Mouse (Mus musculus) left cerebral cortex, adult 8-10 months (tissue): ENCODE data around the gene Wasf3. TPM values are rescaled to one million over a fixed set of nuclear protein-coding genes. Genes with fewer than 3 reads are reported as not detected.
"Not testable (repeated sequence)": the region's sequence is repeated elsewhere in the genome, so short reads cannot be mapped to it uniquely, and the experiment has no call there.

Experiments used
- DNase-seq, 2 experiments: peaks; one replicate each; pipeline ENCODE4 v3.0.0; 2022; ENCODE audit warnings: low spot score in 2 of 2
- total RNA-seq, 4 experiments: library from RNA; stranded (reverse); gene quantifications; 2 replicates each; pipeline ENCODE4 v1.2.4; 2022

Wasf3 gene
- total RNA-seq, 4 experiments from 2014 or later, result 88.1 to 97.5 (median 90.3) TPM

DNA sequence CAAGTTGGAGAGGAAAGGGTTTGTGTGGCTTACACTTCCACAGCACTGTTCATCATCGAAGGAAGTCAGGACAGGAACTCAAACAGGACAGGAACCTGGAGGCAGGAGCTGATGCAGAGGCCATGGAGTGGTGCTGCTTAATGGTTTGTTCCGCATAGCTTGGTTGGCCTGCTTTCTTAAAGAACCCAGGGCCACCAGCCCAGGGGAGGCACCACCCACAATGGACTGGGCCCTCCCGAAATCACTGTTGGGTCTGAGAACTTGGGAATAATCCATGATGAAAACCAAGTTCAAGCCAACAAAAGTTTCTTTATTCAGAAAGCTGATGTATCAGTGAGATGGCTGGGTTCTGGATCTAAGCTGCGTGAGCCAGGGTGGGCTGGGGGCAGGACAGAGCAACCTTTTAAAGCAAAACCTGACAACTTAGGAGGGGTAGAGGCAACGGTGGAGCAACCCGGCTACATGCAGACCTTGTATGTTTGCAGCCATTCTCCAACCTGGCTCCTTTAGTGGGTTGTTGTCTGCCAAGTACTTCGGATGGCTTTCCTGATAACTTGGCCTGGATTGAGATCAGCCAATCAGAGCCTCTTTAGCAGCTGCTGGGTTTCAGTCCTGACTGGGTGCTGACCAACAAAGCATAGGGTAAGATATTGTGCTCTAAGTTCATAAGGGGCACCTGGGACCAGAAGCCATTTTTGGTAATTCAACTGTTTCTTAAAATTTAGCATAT is 13.8 kb downstream of the Wasf3 start:
- DNase-seq, result no peak

DNA sequence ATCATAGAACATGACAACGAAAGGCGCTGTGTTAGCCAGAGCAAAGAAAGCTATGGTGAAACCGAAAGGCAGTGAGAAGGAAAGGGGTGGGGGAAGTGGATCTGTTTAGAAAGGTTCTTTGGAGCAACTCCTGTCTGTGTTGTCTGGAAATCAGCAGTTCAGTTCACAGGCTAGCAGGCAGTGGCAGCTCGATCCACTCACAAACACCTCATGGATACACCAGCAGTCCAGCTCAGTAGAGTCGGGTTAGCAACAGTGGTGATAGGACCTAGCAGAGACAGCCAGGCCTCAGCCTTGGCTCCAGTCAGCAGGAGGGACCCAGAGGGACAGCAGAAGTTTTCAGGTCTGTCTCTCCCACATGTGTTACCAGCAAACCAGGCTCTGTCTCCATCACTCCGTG is 16.2 kb downstream of the Wasf3 start:
- DNase-seq, result not testable (repeated sequence)

DNA sequence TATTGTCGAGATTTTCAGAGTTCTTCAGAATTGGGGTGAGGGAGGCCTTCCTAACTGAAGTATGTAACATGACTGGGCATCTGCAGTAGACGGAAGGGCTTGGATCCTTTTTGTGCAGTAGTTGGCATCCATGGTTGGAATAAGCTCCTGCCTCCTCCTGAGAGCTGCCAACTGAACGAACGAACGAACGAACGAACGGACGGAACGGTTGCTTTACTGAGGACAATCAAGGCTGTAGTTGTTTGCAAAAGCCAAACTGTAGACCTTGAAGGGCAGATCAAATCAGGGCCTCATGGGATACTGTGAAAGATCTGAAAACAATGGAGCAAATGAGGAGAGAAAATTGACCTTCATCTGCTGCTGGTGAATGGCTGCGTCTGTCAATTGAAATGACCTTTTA is 17.5 kb downstream of the Wasf3 start:
- no peak for DNase-seq

DNA sequence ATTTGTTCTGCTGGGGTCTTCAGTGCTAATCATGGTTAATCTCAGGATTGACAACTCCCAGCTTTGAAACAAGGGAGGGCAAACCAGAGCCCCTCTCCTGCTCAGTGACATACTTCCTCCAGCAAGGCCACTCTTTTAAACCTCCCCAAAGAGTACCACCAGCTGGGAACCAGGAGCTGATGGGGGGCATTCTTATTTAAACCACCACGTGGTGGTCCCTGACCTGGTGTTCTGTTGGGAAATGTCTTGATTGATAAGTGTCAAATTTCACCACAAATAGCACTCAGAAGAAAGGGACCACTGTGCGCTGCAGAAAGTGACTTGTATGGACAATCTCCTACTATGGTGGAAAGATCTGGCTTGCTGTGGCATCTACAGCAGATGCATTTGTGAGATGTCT is 19.1 kb downstream of the Wasf3 start:
- DNase-seq, result no peak

DNA sequence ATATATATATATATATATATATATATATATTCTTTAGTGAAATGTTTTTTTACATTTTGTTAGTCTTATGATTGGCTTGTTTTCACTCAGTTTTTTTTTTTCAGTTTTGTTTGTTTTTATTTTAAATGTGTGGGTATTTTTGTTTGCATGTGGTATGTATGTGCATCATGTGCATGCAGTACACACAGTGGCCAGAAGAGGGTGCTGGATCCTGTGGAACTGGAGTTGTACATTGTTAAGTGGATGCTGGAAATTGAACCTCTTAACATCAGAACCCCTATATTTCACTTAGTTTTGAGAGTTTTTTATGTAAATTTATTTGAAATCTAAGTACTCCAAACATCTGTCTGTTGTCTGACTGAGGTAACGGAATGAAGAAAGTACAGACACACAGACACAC is 21.3 kb downstream of the Wasf3 start:
- no peak for DNase-seq

DNA sequence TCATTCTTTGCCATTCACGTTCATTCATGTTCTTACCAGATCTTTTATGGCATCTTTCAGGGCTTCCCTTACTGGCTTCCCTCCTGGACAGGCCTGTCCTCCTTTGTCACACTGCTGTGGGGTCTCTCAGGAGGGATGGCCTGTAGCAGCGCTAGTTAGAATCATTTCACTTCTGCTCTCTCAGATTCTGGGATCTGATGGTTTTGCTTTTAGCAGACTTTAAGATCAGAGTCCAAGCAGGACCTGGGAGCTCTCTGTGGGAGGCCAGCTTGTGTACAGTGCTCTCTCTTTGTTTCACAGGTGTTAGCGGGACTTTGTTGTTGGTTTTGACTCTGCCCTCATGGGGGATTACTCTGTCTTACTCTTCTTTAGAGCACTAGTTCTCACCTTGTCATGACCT is 23.0 kb downstream of the Wasf3 start:
- DNase-seq, result no peak

DNA sequence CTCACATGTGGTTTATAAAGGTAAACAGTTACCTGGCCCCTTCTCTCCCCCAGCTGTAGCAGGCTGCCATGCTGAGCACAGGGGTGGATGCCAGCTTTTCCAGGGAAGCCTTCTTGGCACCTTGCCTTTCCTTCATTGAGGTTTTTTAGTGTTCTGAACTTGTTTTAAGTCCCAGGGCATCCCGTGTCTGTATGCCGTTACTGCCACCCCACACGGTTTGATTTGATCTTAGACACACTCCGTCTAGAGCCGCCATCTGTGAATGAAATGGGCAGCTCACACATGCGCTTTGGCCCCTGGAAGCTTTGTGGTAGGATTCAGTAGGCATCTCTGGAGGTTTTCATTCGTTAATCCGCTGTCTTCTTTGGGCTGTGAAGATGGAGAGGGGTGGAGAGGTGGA is 23.8 kb downstream of the Wasf3 start:
- no peak for DNase-seq

DNA sequence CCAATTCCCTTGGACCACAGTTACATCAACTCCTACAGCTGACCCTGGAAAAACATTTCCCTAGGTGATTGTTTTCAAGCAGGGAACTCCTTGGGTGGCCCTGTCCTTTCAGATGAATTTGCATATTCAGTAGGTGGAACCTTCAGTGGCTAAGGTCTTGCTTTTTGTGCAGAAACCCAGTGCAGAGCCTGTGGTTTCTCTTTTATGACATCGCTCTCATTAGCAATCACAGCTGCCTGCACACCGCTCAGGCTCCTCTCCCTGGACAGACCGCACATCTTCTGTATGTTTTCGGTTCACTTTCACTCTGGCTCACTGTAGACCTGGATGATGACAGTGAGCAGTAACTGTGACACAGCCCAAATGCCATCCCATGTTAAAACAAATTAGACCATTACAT is 26.0 kb downstream of the Wasf3 start:
- DNase-seq, result no peak

DNA sequence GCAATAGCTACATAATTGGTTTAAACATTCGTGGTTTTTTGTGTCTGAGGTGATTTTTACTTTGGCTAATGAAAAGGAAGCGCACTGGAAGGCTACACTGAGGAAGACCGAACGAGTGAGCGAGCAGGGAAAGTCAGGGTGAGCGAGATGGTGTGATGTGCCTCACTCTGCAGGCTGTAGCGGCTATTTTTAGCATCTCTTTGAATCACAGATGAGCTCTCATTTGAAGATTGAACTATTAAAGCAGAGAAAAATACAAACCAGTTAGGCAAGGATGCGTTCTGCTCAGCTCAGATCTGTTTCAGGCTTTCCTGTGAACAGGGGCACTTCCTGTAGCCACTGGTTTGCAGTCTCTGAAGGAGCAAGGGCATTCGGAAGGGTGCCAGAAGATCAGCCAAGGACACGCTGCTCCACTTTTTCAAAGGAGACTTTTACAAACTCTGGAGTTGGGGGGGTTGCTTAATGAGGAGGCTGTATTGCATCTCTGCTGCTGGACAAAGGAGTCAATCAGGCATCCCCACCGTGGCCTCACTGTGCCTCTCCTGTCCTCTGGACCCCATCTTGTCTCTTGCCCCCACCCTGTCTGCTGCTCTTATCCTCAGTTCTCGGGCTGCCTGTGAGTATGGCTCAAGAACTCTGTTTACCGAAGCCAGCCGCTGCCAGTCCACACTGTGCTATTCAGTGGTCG is 28.1 kb downstream of the Wasf3 start:
- peak in 1 of 2 experiments; percentile 73 for DNase-seq

DNA sequence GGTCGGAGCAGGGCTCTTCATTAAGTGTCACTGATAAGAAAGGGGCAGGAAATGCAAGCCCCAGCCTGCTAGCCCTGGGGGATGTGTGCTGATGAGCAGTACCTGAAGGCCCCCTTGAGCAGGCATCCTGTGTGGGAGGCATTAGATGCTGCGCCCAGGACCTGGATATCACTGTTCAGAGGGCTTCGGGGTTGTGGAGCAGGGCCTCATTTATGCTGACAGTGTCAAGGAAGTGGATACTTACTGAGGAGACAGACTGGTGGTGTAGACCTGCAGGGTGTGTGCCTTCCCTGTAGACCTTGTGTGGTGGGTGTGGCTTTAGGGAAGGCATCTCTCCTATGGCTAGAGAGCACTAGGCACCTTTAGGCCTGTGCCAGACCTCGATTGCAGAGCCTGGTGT is 29.8 kb downstream of the Wasf3 start:
- no peak for DNase-seq

DNA sequence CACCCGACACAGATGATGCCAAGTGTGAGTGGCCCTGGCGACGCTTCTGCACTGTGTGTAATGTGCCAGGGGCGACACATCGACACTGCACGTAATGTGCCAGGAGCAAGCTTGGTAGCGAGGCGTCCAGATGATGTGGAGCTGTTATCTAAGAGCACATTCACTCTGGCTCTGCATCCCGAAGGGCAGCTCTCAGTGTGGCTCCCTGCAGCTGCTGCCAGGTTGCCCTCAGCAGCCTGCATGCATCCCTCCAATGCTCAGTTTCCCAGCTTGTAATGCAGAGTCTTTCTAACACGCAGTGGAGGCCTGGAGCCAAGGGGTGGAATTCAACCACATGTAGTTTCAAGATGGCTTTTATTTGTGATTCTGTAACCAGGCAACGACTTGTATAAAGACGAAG is 30.4 kb downstream of the Wasf3 start:
- no peak for DNase-seq

DNA sequence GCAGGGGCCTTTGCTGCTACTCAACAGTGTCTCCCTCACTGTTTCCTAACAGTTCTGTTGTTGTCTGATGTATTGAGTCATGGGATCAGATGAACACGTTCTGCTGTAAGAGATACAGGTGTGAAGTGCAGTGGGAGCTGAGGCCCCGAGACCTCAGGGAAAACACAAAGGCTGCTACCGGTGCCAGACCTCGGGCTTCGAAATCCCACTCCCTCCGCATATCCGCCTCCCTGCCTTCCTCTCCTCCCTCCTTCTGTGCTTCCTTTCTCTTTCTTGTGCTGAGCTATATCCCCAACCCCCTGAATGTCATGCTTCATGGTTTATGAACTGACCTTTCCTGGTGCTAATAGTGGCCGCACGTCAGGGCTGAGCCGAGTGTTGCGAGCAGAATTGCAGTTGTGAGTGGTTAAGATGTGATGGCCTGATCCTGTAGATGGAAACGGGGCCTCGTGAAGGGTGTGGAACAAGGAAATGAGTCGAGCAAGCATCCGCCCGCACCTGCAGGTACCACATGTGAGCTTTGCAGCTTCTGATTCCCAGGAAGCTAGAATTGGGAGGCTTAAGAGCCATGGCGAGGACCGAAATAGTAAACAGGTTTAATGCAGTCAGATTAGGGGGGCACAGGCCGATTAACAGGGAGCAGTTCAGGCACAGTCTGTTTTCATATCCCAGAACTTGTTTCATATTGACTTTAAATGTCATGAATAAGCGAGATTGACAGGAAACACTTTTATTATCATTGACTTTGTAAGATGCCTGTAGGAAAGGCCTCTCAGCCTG is 31.7 kb downstream of the Wasf3 start:
- no peak for DNase-seq

DNA sequence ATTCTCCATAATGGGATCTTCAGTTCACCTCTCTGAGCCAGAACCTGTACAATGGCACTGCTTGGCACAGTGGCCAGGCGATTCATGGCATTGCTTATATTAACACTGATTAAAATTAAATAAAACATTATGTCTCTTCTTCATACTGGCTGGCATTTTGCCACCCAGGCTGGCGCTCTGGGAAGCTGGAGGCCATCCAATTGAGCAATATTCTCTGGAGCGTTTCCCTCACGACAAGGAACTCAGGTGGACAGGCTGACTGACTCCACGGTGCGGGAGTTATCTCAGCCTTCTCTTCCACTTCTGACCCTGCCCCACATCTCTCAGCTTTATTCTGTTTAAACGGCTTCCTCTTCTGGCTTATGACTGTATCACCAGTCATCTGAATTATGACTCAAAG is 33.3 kb downstream of the Wasf3 start:
- no peak for DNase-seq

DNA sequence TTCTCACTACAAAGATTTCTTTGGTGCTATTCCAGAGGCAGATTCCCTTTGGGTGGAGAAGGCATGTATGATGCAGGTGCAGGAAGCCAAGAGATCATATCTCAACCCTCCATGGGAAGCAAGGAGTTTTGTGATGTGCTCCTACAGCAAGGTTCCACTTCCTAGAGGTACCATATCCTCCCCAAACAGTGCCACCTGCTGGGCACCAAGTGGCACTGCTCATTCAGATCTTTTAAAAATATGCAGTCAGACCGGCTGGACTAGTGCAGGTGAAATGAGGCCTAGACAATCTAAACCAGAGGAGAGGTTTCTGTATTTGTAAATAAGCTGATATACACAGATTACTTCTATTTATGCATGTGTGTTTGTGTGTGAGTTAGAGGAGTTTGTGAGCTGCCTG is 35.3 kb downstream of the Wasf3 start:
- DNase-seq, result peak in 1 of 2 experiments; percentile 2

DNA sequence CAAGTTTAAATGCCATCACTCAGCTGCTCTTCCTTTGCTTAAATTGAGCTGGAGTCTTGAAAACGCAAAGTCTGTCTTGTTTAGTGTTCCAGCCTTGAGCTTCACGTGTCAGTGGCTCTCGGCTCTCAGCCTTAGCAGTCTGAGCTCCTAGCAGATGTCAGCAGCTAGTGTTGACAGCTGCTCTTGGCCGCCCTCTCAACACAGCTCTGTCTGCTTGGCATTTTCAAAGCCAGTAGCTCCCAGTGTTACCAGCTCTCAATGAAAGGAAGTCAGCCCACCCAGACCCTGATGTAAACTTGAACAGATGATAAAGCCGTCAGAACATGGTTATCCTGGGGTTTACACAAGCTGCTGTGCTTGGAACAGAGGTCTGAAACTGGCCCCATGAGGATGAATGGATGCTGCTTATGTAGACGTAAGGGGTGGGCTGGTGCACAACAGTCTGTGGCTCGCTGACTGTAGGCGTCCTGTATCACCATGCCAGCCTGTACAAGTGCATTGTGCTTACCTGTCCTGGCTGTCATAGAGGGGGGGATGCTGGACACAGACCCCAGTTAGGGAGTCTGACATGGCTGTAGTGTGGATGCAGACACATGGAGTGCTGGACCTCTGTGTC is 40.0 kb downstream of the Wasf3 start:
- DNase-seq, result peak in 1 of 2 experiments; percentile 75

DNA sequence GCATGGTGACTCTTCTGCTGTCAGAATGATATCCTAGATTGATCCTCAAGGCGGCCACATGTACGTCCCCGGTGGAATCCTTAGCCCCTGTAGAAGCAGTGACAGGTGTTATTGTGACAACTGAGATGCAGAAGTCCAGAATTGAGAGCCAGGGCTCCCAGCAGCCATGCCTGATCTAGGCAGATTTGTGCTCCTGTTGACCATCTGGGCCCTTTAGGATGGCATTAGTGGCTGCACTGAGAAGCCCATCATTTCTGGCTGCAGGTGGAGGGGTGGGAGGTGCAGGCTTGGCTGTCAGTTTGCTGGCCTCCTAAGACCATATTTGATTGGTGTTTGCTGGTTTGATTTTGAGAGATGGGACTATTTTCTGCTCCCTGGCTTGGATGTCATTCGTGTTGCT is 40.9 kb downstream of the Wasf3 start:
- DNase-seq, result no peak

DNA sequence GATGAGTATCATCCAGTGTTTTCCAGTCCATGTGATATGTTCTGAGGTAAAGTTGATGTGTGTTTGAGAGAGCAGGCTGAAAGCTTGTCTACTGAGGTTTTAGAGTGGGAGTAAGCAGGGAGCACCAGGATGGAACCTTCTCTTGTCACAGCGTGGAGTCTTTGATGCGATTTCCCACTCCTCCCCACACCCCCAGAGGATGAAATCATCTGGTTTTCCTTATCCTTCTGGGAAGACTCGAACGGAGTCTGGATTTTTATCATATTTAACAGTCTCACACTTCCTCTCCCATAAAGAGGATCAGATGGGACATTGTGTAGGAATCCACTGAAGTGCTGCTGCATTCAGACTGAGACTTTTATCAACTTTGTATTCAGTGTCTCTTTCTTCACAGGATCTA is 43.3 kb downstream of the Wasf3 start:
- DNase-seq, result no peak

DNA sequence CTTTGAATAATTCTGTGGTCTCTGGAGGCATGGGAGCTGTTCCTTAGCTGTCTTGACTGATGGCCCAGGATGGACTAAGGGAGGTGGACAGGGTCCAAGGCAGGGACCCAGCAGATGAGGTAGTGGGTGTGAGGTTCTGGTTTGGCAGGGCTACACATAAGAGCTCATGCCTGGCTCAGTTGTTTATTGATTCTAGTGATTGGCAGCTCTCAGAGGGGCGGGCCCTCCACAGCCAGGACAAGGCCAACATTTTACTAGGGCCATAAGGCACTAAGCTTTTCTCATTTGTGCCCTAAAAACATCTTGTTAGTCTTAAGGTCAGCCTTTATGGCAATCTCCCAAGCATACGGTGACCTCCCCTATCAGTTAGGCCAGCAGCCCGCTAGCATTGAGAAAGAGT is 47.0 kb downstream of the Wasf3 start:
- DNase-seq, result no peak

DNA sequence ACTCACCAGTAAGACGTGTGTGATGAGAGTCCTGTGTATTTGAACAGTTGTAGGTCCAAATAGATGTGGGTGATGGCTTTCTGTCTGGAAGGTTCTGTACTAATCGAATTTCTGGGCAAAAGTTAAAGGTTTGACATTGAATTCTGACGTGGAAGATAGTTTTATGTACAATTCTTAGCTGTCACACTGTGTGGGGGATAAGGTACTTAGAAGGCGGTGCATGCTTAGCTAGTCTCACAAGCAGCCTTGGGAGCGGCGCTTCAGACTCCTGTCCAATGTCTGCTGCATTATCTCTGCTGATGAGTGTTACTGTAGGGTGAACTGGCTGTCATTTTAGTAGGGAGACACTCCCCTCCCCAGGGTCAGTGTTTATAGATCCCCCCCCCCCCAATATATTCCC is 47.7 kb downstream of the Wasf3 start:
- no peak for DNase-seq

DNA sequence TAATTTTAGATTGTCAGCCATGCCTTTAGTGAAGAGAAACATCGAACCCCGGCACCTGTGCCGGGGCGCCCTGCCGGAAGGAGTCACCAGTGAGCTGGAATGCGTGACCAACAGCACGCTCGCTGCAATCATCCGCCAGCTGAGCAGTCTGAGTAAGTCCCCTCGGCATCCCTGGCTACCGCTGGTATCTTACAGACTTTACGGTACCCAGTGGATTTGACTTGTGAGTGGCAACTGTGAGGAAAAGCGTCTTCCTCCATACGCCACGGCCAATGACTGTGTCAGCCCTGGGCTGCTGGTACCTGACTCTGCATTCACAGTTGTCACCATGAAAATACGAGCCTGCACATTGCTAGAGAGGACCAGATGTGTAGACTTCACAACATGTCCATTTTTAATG is 50.5 kb downstream of the Wasf3 start:
- DNase-seq, result no peak

DNA sequence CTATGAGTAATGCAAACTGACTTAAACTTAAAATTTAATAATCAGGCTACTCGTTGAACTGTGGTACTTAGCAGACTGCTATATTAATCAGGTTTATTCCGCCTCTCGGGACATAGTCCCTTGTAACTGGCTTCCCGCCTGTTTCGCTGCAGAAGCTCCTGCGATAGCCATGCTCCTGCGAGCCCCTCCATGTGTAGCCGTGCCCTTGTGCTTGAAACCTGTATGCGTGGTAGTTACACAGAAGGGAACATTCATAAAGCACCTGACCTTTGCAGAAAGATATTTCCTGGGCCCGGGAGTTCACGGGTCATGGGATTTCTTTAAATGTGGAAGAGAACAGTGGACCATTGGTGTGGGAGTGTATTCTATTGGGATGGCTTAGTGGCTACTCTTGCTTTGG is 52.0 kb downstream of the Wasf3 start:
- no peak for DNase-seq

DNA sequence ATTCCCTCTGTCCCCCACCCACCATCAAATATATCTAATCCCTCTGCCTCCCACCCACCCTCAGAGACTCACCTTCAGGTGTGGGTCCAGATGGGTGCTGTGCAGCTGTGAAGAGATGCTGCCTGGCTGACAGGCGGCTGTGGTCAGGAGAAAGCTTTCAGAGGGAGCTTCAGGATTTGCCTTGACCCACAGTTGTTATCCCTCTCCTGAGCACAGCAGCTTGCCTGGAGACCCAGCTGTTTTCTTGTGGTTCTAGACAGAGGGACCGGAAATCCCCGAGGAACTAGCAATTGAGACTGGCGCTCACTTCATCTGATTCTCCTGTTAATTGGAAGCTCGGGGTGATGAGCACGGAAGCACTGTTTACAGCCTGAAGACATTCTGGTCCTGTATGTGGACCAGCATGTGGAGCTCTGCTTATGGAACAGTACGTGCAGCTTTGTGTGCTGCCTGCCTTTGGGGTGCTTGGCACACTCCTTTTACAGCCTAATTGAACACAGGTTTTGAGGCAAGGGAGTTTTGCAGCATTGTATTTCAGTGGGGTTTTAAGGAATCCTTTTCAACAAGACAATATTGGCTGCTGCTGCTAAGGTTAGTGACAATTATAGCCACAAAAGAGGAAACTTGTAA is 54.5 kb downstream of the Wasf3 start:
- DNase-seq, result no peak
